Mouse (Mus musculus) liver, embryonic 14.5 days (tissue): ENCODE data around the gene Igf2bp3.

Source experiments
- CTCF ChIP-seq: IDR thresholded peaks from 2 replicates; pipeline ENCODE4 v1.5.1; 2016; ENCODE audit warnings: antibody characterized with exemption, low read depth, control low read depth
- EP300 ChIP-seq: IDR thresholded peaks from 2 replicates; pipeline ENCODE4 v1.6.1; 2016; ENCODE audit warnings: antibody characterized with exemption, low read depth

DNA sequence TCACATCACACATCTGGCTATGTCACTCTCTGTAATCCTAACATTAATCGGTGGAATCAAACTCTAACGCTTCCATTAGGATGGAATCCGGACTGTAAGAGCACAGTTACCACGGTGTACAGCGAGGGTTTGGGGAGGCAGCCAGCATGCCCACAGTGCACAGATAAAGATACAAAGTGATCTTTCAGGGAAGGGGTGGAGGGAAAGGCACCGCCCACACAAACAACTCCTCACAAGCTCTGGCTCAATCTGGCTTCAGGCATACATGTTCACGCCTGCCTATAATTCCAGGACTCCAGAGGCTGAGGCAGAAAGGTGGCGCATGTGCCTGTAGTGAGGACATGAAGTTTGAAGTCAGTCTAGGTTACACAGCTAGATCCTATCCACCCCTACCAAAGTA is 48.4 kb downstream of the Igf2bp3 start:
- no peak for TF ChIP-seq CTCF
- no peak for TF ChIP-seq EP300
